Mouse (Mus musculus) embryonic fibroblast, embryonic 13.5 days (primary cell): ENCODE measurements around the gene Rasal2.

Experiments
- CTCF ChIP-seq: IDR thresholded peaks from 2 replicates; pipeline ENCODE4 v1.5.1; 2011; ENCODE audit warnings: mild to moderate bottlenecking, control low read depth, low read length, moderate library complexity, borderline replicate concordance; ENCODE audit not compliant: insufficient read depth
- POLR2A ChIP-seq: IDR thresholded peaks from 2 replicates; pipeline ENCODE4 v1.6.1; 2011; ENCODE audit warnings: low read depth, mild to moderate bottlenecking, control low read depth, low read length, moderate library complexity

- TF ChIP-seq POLR2A: no peak; the same call in 1 of the 2 replicates
- no peak for TF ChIP-seq CTCF
These were observed 155.8 kb downstream of the Rasal2 start for GRCm38 (mm10) chr1:157256562-157256961.
